Mouse (Mus musculus) mature B cell (primary cell): Measurements from ENCODE around the gene Theg.

Experiments
- in situ Hi-C: fragments of 300-500 bp; cut with MboI; formaldehyde crosslinking; loops from 2 replicates; pipeline ENCODE4 v1.14.3; 2019

The Theg gene

GRCm38 (mm10) chr10:79537271-79537670 lies 49.9 kb downstream of the Theg start:
- in situ Hi-C loops: no loop called here

- in situ Hi-C loops: no loop called here
Measured at GRCm38 (mm10) chr10:79536461-79537080, 50.6 kb downstream of the Theg start.

GRCm38 (mm10) chr10:79535431-79535830 lies 51.7 kb downstream of the Theg start:
- in situ Hi-C loops: no loop called here

GRCm38 (mm10) chr10:79534426-79534825 lies 52.7 kb downstream of the Theg start:
- in situ Hi-C loops: no loop called here

- in situ Hi-C loops: no loop called here
Measured at GRCm38 (mm10) chr10:79533126-79533911, 53.8 kb downstream of the Theg start, which contains the start of gene Plpp2. Plpp2 (minus strand) TSS chr10:79533796.

GRCm38 (mm10) chr10:79532678-79533077 lies 54.5 kb downstream of the Theg start:
- in situ Hi-C loops: no loop called here

- in situ Hi-C loops: no loop called here
Measured at GRCm38 (mm10) chr10:79531593-79531992, 55.5 kb downstream of the Theg start.

GRCm38 (mm10) chr10:79530721-79531120 lies 56.4 kb downstream of the Theg start:
- in situ Hi-C loops: no loop called here

GRCm38 (mm10) chr10:79530241-79530640 lies 56.9 kb downstream of the Theg start:
- in situ Hi-C loops: no loop called here

- in situ Hi-C loops: no loop called here
Measured at GRCm38 (mm10) chr10:79528081-79528480, 59.0 kb downstream of the Theg start.

GRCm38 (mm10) chr10:79527453-79527845 lies 59.7 kb downstream of the Theg start:
- in situ Hi-C loops: no loop called here

GRCm38 (mm10) chr10:79526661-79527452 lies 60.3 kb downstream of the Theg start:
- in situ Hi-C loops: no loop called here
